8 mouse cellular contexts compared by ENCODE assay signal in the genomic region with DNA sequence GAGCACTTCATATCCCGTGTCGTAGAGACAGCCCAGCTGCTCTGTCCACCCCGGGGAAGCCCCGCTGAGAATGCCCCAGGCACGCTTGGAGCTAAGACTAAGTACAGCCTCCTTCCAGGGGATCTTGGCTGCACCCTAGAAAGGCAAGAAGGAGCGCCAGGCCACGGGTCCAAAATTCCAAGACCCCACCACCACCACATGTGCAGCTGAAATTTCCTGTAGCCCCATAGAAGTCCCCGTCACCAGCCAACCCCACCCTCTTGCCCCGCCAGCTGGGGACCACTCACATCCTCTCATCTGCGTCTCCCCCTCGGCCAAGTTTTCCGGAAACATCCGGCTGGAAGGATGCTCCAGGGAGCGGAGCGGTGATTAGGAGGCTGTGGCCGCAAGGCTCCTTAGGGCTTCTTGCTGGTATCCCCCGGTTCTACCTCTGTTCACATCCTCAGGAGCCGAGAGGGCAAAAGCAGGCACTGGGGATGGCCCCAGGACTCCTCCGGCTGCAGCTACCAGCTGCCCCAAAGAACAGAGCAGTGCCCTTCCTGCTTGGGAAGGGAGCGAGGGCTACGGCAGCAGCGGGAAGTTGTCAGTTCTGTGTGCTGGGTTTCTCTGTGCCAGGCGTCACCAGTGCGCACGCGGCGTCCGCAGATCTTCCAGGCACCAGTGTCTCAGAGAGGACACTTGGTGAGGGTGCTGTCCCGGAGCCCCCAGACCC. TPM values are rescaled to one million over a fixed set of nuclear protein-coding genes. Genes with fewer than 3 reads are reported as not detected.
DNase-seq lines count a peak whose midpoint lies in the region; ATAC-seq and TF ChIP-seq lines count a peak whose summit lies in the region.

No protein-coding gene starts in this region.

- no peak for TF ChIP-seq CTCF in heart, adult 2 months (IDR thresholded peaks at IDR 0.05)
- no peak for TF ChIP-seq CTCF in kidney, postnatal 0 days (IDR thresholded peaks at IDR 0.05; ENCODE audit: low read depth)

- H3K9ac ChIP-seq in kidney, embryonic 16.5 days (replicated peaks; ENCODE audit: low read length): peak overlapping the region; percentile 59
- H3K9ac ChIP-seq in heart, adult 2 months (ENCODE audit: low read depth, low read length): peak overlapping the region; percentile 67
- peak overlapping the region; percentile 44; the same call in 1 of the 2 replicates for H3K9ac ChIP-seq in kidney, postnatal 0 days (ENCODE audit: low read depth, low read length)

- H3K27me3 ChIP-seq in kidney, embryonic 16.5 days (ENCODE audit: insufficient read depth, low read length): no peaks in the 10 kb centered on the region
- no peaks in the 10 kb centered on the region for H3K27me3 ChIP-seq in heart, adult 2 months (ENCODE audit: control insufficient read depth, insufficient read depth, low read length)
- no peaks in the 10 kb centered on the region for H3K27me3 ChIP-seq in kidney, postnatal 0 days (ENCODE audit: insufficient read depth, low read length)
- H3K27me3 ChIP-seq in megakaryocyte, embryonic 14.5 days (replicated peaks): peaks cover 26% of the 10 kb centered on the region

- intact Hi-C loops in heart, adult 2 months (cut with DNase I): loop anchor here (2.0 to 5.0 kb wide), 3 partner anchors 17 to 210 kb away; no protein-coding TSS in a partner anchor

- peak; percentile 7 for ATAC-seq in kidney, embryonic 16.5 days (ENCODE audit: low FRiP score, low TSS enrichment)
- no peak for ATAC-seq in kidney, postnatal 0 days (replicated peaks; ENCODE audit: low FRiP score, low read depth)

- no peak for DNase-seq in kidney, adult 8-10 months
- peak; percentile 55 for DNase-seq in embryo, embryonic 10.5 days (ENCODE audit: low spot score)
- peak; percentile 68 to 73 for DNase-seq in heart, adult 2 months
- DNase-seq in kidney, postnatal 0 days (ENCODE audit: low spot score): peak; percentile 62
- peak; percentile 47 for DNase-seq in thymus, postnatal 14 days
- no peak for DNase-seq in MN1 (ENCODE audit: low spot score)

- H3K27ac ChIP-seq in kidney, embryonic 16.5 days (ENCODE audit: low read length): peak overlapping the region; percentile 83
- H3K27ac ChIP-seq in heart, adult 2 months: peak overlapping the region; percentile 88
- H3K27ac ChIP-seq in kidney, postnatal 0 days: peak overlapping the region; percentile 81

- no peak for TF ChIP-seq POLR2A in heart, adult 2 months (IDR thresholded peaks at IDR 0.05; ENCODE audit: insufficient read depth, low read depth, low read length)

- TF ChIP-seq EP300 in heart, adult 2 months (IDR thresholded peaks at IDR 0.05; ENCODE audit: insufficient read depth, low read depth, low read length): 0 out of 2 replicates have a peak, but pooled peaks have one; percentile 15

- no peaks in the 10 kb centered on the region; the same call in 1 of the 2 replicates for H3K79me2 ChIP-seq in heart, adult 2 months (replicated peaks; ENCODE audit: control insufficient read depth, insufficient read depth, low read length)

- peaks cover 16% of the 10 kb centered on the region; the same call in 1 of the 2 replicates for H3K36me3 ChIP-seq in kidney, embryonic 16.5 days (ENCODE audit: insufficient read depth, low read length)
- H3K36me3 ChIP-seq in heart, adult 2 months (ENCODE audit: control insufficient read depth, insufficient read depth, low read length): no peaks in the 10 kb centered on the region
- peaks cover 23% of the 10 kb centered on the region; the same call in 1 of the 2 replicates for H3K36me3 ChIP-seq in kidney, postnatal 0 days (ENCODE audit: insufficient read depth, low read length)
- peaks cover 54% of the 10 kb centered on the region for H3K36me3 ChIP-seq in megakaryocyte, embryonic 14.5 days (replicated peaks; ENCODE audit: low read length)

- H3K4me1 ChIP-seq in kidney, embryonic 16.5 days (ENCODE audit: insufficient read depth, low read length): peaks cover 63% of the 10 kb centered on the region
- peaks cover 26% of the 10 kb centered on the region for H3K4me1 ChIP-seq in heart, adult 2 months (ENCODE audit: control insufficient read depth, insufficient read depth, low read length)
- peaks cover 47% of the 10 kb centered on the region for H3K4me1 ChIP-seq in kidney, postnatal 0 days (replicated peaks; ENCODE audit: insufficient read depth, low read length)
- H3K4me1 ChIP-seq in megakaryocyte, embryonic 14.5 days: peaks cover 98% of the 10 kb centered on the region

- H3K9me3 ChIP-seq in kidney, embryonic 16.5 days (ENCODE audit: low read length): no peaks in the 10 kb centered on the region
- no peaks in the 10 kb centered on the region for H3K9me3 ChIP-seq in kidney, postnatal 0 days (replicated peaks; ENCODE audit: low read length)
- no peaks in the 10 kb centered on the region for H3K9me3 ChIP-seq in megakaryocyte, embryonic 14.5 days

- H3K4me3 ChIP-seq in kidney, embryonic 16.5 days (ENCODE audit: low read length): peak overlapping the region; percentile 31
- peak overlapping the region; percentile 54 for H3K4me3 ChIP-seq in heart, adult 2 months
- H3K4me3 ChIP-seq in kidney, postnatal 0 days (replicated peaks; ENCODE audit: low read depth, low read length): peak overlapping the region; percentile 21
- peak overlapping the region; percentile 92 for H3K4me3 ChIP-seq in megakaryocyte, embryonic 14.5 days (replicated peaks)

- 7% methylated on average over 29 of the region's 29 CpGs for WGBS in kidney, embryonic 16.5 days
- 4% methylated on average over 29 of the region's 29 CpGs for WGBS in heart, adult 2 months
- 10% methylated on average over 29 of the region's 29 CpGs for WGBS in kidney, postnatal 0 days

- H3K4me2 ChIP-seq in kidney, embryonic 16.5 days (replicated peaks; ENCODE audit: low read depth, low read length): peak overlapping the region; percentile 49
- H3K4me2 ChIP-seq in kidney, postnatal 0 days (ENCODE audit: low read length): peak overlapping the region; percentile 58

RNA-seq across cellular contexts. Expression of a gene that starts 54.7 kb away (rescaled TPM):
- 4.5 and 6.8 TPM in 2 replicates for polyA plus RNA-seq in kidney, embryonic 16.5 days (2015; fragmentation: Nextera tagmentation; extraction: Ambion mirVana)
- under 1 TPM; 0.13 to 0.39 TPM for total RNA-seq in heart, adult 2 months (2021)
- polyA plus RNA-seq in heart, adult 2 months (2012; rRNA removed): 0.78 and 0.85 TPM in 2 replicates
- polyA plus RNA-seq in kidney, postnatal 0 days (2015; fragmentation: Nextera tagmentation; extraction: Ambion mirVana): 8.5 and 9.1 TPM in 2 replicates
- polyA plus RNA-seq in megakaryocyte, embryonic 14.5 days (2012; ENCODE audit: insufficient read depth, low replicate concordance): not detected in 2 replicates

Comparison
In these comparisons a context has a peak if more than half of its experiments do, and no peak if none do; other contexts are left out.
1. DNase-seq: peak in embryo, embryonic 10.5 days (single experiment), heart, adult 2 months (2 of 2), kidney, postnatal 0 days (single experiment) and thymus, postnatal 14 days (single experiment); none in kidney, adult 8-10 months (0 of 2) and MN1 (single experiment).
2. H3K4me3 ChIP-seq: peak in every context shown above with its lines; median percentile 92 in megakaryocyte, embryonic 14.5 days; 54 in heart, adult 2 months; 31 in kidney, embryonic 16.5 days; 21 in kidney, postnatal 0 days.
3. Peak in every context shown above with its lines, with median percentiles within 50 percentile points of each other: H3K27ac ChIP-seq and H3K9ac ChIP-seq.